Mouse (Mus musculus) heart, adult 10 weeks (tissue): ENCODE data around the gene Ffar2. TPM values are rescaled to one million over a fixed set of nuclear protein-coding genes. Genes with fewer than 3 reads are reported as not detected.

Experiments
- polyA plus RNA-seq: library from polyadenylated mRNA; stranded (reverse); fragments of 350-450 nt; fragmentation: Illumina TruSeq; extraction: RNeasy Lipid Tissue Mini Kit (QIAGEN cat#74804); gene quantifications from one replicate; pipeline ENCODE4 v1.2.3, GENCODE M21; 2014; ENCODE audit warnings: low read depth, low replicate concordance

Gene Ffar2
- not detected for polyA plus RNA-seq

GRCm38 (mm10) chr7:30823675-30824074 is at the start of gene Ffar2:
Gene Ffar2 (minus strand): TSS chr7:30823775.

GRCm38 (mm10) chr7:30861464-30861863 is 37.9 kb upstream of the Ffar2 start, which contains the start of gene Ffar1:
Gene Ffar1 (minus strand): TSS chr7:30861564.

GRCm38 (mm10) chr7:30856078-30856477 is 32.5 kb upstream of the Ffar2 start, which contains the start of gene Ffar3:
Gene Ffar3 (minus strand): TSS chr7:30856178.

GRCm38 (mm10) chr7:30787377-30788022 is 36.1 kb downstream of the Ffar2 start, which contains the start of gene Krtdap:
Gene Krtdap (plus strand): TSS chr7:30787896.

Other genes starting within 250 kb of the Ffar2 start
- gene Kmt2b, start 235.0 kb downstream of the Ffar2 start, polyA plus RNA-seq: 16.4 TPM
- not detected for gene Zbtb32, start 224.9 kb downstream of the Ffar2 start, polyA plus RNA-seq
- gene Upk1a, start 210.9 kb downstream of the Ffar2 start, polyA plus RNA-seq: 0.31 TPM
- 3,676 TPM for gene Cox6b1, start 197.6 kb downstream of the Ffar2 start, polyA plus RNA-seq
- not detected for gene Etv2, start 187.9 kb downstream of the Ffar2 start, polyA plus RNA-seq
- 37.8 TPM for gene Rbm42, start 173.5 kb downstream of the Ffar2 start, polyA plus RNA-seq
- gene Haus5, start 158.8 kb downstream of the Ffar2 start, polyA plus RNA-seq: 7.5 TPM
- not detected for gene Pmis2, start 152.2 kb downstream of the Ffar2 start, polyA plus RNA-seq
- not detected for gene 2200002J24Rik, start 124.8 kb downstream of the Ffar2 start, polyA plus RNA-seq
- gene Atp4a, start 111.6 kb downstream of the Ffar2 start, polyA plus RNA-seq: not detected
- gene Tmem147, start 94.2 kb downstream of the Ffar2 start, polyA plus RNA-seq: 168 TPM
- gene Gapdhs, start 80.1 kb downstream of the Ffar2 start, polyA plus RNA-seq: not detected
- gene Sbsn, start 72.3 kb downstream of the Ffar2 start, polyA plus RNA-seq: 3.5 TPM
- gene Dmkn, start 60.0 kb downstream of the Ffar2 start, polyA plus RNA-seq: 3.5 TPM
- gene Krtdap, start 35.9 kb downstream of the Ffar2 start, polyA plus RNA-seq: not detected
- not detected for gene Ffar3, start 32.4 kb upstream of the Ffar2 start, polyA plus RNA-seq
- gene Ffar1, start 37.8 kb upstream of the Ffar2 start, polyA plus RNA-seq: not detected
- gene Cd22, start 56.6 kb upstream of the Ffar2 start, polyA plus RNA-seq: 0.76 TPM
- 0.18 TPM for gene Mag, start 91.1 kb upstream of the Ffar2 start, polyA plus RNA-seq
- gene Hamp2, start 100.9 kb upstream of the Ffar2 start, polyA plus RNA-seq: 6.3 TPM
- 44.7 TPM for gene Hamp, start 120.3 kb upstream of the Ffar2 start, polyA plus RNA-seq
- gene Usf2, start 133.0 kb upstream of the Ffar2 start, polyA plus RNA-seq: 166 TPM
- gene Lsr, start 149.7 kb upstream of the Ffar2 start, polyA plus RNA-seq: 3.3 TPM
- not detected for gene Fam187b, start 150.0 kb upstream of the Ffar2 start, polyA plus RNA-seq
- gene Fxyd5, start 218.7 kb upstream of the Ffar2 start, polyA plus RNA-seq: 43.3 TPM
- gene Fxyd7, start 227.7 kb upstream of the Ffar2 start, polyA plus RNA-seq: 2.0 TPM
- gene Fxyd1, start 233.4 kb upstream of the Ffar2 start, polyA plus RNA-seq: 1,227 TPM
- gene Lgi4, start 235.6 kb upstream of the Ffar2 start, polyA plus RNA-seq: 5.1 TPM